Mouse (Mus musculus): ENCODE measurements around the gene Zfp366. TPM values are rescaled to one million over a fixed set of nuclear protein-coding genes. Genes with fewer than 3 reads are reported as not detected.

The Zfp366 gene
- total and polyA plus RNA-seq, 3 experiments, result not detected

DNA sequence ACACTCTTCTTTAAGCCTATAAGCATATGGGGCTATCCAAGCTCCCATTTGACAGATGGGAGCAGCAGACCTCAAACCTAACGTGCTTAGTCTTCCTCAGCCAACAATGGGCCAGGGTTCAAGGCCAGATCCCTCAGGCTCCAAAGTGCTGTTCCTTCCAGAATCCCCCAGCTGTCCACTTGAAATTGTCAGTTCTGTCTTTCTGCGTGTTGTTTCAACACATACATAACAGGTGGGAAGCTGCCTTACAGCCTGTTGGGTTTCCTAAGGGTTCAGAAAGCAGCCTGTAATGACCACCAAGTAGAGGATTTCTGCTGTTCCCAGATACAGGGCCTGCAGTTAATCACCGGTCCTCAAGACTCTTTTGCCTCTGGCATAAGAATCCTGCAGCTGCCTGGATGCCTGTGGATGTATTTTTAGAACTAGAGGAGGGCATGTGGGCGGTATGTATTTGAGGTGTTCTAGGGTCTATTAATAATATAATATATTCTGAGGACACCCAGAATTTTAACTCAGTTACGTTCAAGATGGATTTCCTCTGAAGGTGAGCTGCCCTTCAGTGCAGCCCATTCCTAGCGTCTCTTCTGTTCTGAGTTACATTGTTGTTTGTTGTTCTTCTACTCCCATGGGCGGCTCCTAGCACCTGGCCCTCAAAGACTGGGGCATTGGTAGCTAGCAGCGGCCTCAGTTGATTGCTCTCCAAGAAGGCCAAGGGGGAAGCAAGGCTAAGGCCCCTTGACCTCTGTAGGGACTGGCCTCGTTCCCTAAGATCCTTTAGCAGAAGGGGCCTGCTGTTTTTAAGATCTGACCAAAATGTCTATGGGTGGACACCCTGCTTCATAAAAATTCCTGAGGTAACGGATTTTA, 41.0 kb downstream of the Zfp366 start:
- no peaks in the 10 kb centered on the region for H3K79me2 ChIP-seq (replicated peaks; ENCODE audit: control insufficient read depth, extremely low read depth, insufficient read depth, poor library complexity, severe bottlenecking)
- dilution Hi-C loops (cut with MboI; ENCODE audit: extremely low pct_ligation_motif_present, extremely low pct_unique_long_range_greater_than_20kb, low sequenced_read_pairs), result no loop called here
- DNase-seq (ENCODE audit: extremely low read depth), result no peak
- H3K27ac ChIP-seq (ENCODE audit: insufficient read depth, low read depth), result no peak overlapping the region
- no peaks in the 10 kb centered on the region for H3K4me1 ChIP-seq (ENCODE audit: control insufficient read depth in 1 of 2, insufficient read depth in 2 of 2)
- no peaks in the 10 kb centered on the region for H3K36me3 ChIP-seq (replicated peaks in 1 of 2; ENCODE audit: control insufficient read depth in 1 of 2, insufficient read depth in 1 of 2, low read length in 1 of 2)
- no peaks in the 10 kb centered on the region for H3K9me3 ChIP-seq (replicated peaks; ENCODE audit: low read length)
- H3K4me3 ChIP-seq (replicated peaks in 1 of 3; ENCODE audit: low read depth in 2 of 3, low read length in 2 of 3, poor library complexity in 1 of 3), result no peak overlapping the region
- H3K4me2 ChIP-seq (ENCODE audit: insufficient read depth, low read depth, poor library complexity, severe bottlenecking), result no peak overlapping the region
- in situ Hi-C loops (cut with MboI; ENCODE audit: low pct_ligation_motif_present, low pct_unique_long_range_greater_than_20kb, low sequenced_read_pairs), result no loop called here
- H3K27me3 ChIP-seq (replicated peaks), result peaks cover 33% of the 10 kb centered on the region
- TF ChIP-seq EP300 (IDR thresholded peaks at IDR 0.05; ENCODE audit: low read length) (no peak), KAT2A (IDR thresholded peaks at IDR 0.05; ENCODE audit: insufficient replicate concordance, low read length) (no peak), CHD2 (IDR thresholded peaks at IDR 0.05; ENCODE audit: low read length) (no peak), MAZ (IDR thresholded peaks at IDR 0.05; ENCODE audit: low read depth, low read length) (no peak), MXI1 (IDR thresholded peaks at IDR 0.05; ENCODE audit: low read depth, low read length) (no peak), SIN3A (IDR thresholded peaks at IDR 0.05; ENCODE audit: low read length) (no peak), ETS1 (conservative IDR thresholded peaks at IDR 0.05; ENCODE audit: low read depth, low read length) (no peak), BHLHE40 (IDR thresholded peaks at IDR 0.05; ENCODE audit: low read depth, low read length) (no peak), ZMIZ1 (IDR thresholded peaks at IDR 0.05; ENCODE audit: low read depth, low read length) (no peak), IRF4 (IDR thresholded peaks at IDR 0.05; ENCODE audit: low read depth, low read length) (no peak)
- no peak overlapping the region for H3K9ac ChIP-seq (ENCODE audit: insufficient read depth, low read depth)

DNA sequence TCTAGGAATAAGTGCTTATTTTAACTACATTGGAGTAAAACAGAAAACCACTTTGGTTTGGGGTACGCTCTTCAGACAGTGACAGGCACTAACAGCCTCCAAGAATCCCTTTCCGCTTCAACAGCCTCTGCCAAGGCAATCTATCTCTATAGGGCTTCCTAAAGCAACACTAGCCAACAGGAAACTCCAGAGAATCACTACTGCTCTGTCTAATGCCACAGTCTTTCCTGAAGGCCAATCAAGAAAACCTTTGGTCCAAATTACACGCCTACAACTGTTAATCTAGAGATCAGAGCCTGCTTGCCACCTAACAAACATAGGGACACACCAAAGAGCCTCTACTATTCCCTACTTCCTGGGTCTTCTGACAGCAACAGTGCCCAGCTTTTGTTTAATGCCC, 42.2 kb downstream of the Zfp366 start:
- TF ChIP-seq JUN (IDR thresholded peaks at IDR 0.05; ENCODE audit: insufficient read depth, low read depth, low read length) (no peak), PAX5 (IDR thresholded peaks at IDR 0.05; ENCODE audit: low read length) (no peak), SIN3A (IDR thresholded peaks at IDR 0.05; ENCODE audit: low read length) (no peak), MAFK (IDR thresholded peaks at IDR 0.05; ENCODE audit: insufficient replicate concordance, low read length) (no peak), SMC3 (IDR thresholded peaks at IDR 0.05; ENCODE audit: low read depth, low read length) (no peak), POLR2A (IDR thresholded peaks at IDR 0.05; ENCODE audit: low read depth, low read length) (no peak), IRF4 (IDR thresholded peaks at IDR 0.05; ENCODE audit: low read depth, low read length) (no peak)
- H3K4me3 ChIP-seq (replicated peaks in 1 of 3; ENCODE audit: low read depth in 2 of 3, low read length in 2 of 3, poor library complexity in 1 of 3), result no peak overlapping the region
- H3K79me2 ChIP-seq (replicated peaks; ENCODE audit: control insufficient read depth, extremely low read depth, insufficient read depth, poor library complexity, severe bottlenecking), result no peaks in the 10 kb centered on the region
- H3K4me1 ChIP-seq (ENCODE audit: control insufficient read depth in 1 of 2, insufficient read depth in 2 of 2), result no peaks in the 10 kb centered on the region
- H3K27ac ChIP-seq (ENCODE audit: insufficient read depth, low read depth), result no peak overlapping the region
- no peaks in the 10 kb centered on the region for H3K36me3 ChIP-seq (replicated peaks in 1 of 2; ENCODE audit: control insufficient read depth in 1 of 2, insufficient read depth in 1 of 2, low read length in 1 of 2)
- H3K4me2 ChIP-seq (ENCODE audit: insufficient read depth, low read depth, poor library complexity, severe bottlenecking), result no peak overlapping the region
- peaks cover 33% of the 10 kb centered on the region for H3K27me3 ChIP-seq (replicated peaks)
- no peak for DNase-seq (ENCODE audit: extremely low read depth)
- in situ Hi-C loops (cut with MboI; ENCODE audit: low pct_ligation_motif_present, low pct_unique_long_range_greater_than_20kb, low sequenced_read_pairs), result no loop called here
- H3K9me3 ChIP-seq (replicated peaks; ENCODE audit: low read length), result no peaks in the 10 kb centered on the region
- dilution Hi-C loops (cut with MboI; ENCODE audit: extremely low pct_ligation_motif_present, extremely low pct_unique_long_range_greater_than_20kb, low sequenced_read_pairs), result no loop called here
- no peak overlapping the region for H3K9ac ChIP-seq (ENCODE audit: insufficient read depth, low read depth)
